Mouse (Mus musculus): Measurements from ENCODE around the gene Clca2.

DNA sequence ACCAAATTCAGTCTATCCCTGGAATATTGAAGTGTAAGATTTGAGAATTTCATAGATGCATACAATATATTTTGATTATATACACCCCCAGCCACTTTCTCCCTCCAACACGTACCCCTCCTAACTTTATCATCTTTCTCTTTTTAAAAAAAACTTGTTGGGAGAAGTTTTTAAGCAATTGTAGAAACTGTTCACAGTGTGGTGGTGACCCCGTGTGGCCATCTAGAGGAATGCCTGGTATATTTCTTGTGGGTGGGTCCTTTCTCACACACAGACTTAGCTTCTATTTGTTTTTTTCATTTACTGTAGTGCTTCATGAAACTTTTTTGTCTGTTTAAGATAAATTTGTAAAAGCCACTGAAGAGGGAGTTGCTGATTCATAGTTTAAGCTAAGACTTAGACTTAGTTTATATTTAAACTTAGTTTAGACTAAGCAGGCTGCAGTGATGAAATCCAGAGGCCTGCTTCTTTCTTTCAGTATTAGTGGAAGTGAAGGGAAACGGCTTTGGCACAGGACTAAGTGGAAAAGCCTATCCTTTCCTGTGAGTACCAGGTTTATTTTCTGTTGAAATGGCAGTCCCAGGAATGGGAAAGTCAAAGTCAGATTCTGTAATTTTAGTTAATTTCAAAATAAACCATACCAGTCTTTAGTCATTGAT, 32.1 kb upstream of the Clca2 start:
- no peak for TF ChIP-seq POLR2A (IDR thresholded peaks at IDR 0.05; ENCODE audit: borderline replicate concordance, low read depth, low read length)
- no peak for TF ChIP-seq CTCF (IDR thresholded peaks at IDR 0.05; ENCODE audit: low read depth, low read length)

Measured in bone marrow macrophage, adult 2 months (primary cell).